Mouse (Mus musculus) small intestine, adult 10 weeks (tissue): Measurements from ENCODE around the gene Dnajc5. TPM values are rescaled to one million over a fixed set of nuclear protein-coding genes. Genes with fewer than 3 reads are reported as not detected.

Source experiments
- polyA plus RNA-seq: library from polyadenylated mRNA; stranded (reverse); fragments of 350-450 nt; fragmentation: Illumina TruSeq; extraction: RNeasy Lipid Tissue Mini Kit (QIAGEN cat#74804); gene quantifications from one replicate; pipeline ENCODE4 v1.2.3, GENCODE M21; 2014; ENCODE audit warnings: low replicate concordance

The Dnajc5 gene
- polyA plus RNA-seq, result 32.9 TPM

GRCm38 (mm10) chr2:181520118-181520935 is at the start of gene Dnajc5:
Gene Dnajc5 (plus strand): TSS chr2:181520485.

DNA sequence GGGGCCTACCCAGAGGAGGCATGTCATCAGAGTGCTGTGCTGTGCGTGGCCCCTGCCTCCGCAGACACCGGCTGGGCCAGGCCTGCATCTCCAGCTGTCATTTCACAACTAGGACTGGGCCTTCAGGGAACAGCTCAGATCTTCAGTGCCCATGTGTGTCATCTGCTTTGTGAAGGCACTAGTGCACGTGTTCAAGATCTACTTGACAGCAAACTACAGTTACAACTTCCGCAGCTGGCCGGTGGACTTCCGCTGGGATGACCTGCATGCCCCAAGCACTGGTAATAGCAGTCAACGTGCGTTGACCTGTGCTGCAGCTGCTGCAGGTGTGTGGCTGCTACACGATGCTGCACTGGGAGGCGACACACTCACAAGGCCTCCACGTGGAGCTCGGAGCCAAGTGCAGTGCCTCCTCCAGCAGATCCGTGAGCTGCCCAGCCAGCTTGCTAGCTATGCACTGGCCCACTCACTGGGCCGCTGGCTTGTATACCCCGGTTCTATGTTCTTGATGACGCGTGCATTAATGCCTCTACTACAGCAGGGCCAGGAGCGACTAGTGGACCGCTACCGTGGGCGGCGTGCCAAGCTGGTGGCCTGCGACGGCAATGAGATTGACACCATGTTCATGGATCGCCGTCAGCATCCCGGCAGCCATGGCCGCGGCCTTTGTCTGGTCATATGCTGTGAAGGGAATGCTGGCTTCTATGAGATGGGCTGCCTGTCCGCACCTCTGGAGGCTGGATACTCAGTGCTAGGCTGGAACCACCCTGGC is 26.9 kb upstream of the Dnajc5 start, which contains the start of gene Abhd16b:
TSS of gene Abhd16b (plus strand) at position 51 of the 772 bp plus-strand sequence.

DNA sequence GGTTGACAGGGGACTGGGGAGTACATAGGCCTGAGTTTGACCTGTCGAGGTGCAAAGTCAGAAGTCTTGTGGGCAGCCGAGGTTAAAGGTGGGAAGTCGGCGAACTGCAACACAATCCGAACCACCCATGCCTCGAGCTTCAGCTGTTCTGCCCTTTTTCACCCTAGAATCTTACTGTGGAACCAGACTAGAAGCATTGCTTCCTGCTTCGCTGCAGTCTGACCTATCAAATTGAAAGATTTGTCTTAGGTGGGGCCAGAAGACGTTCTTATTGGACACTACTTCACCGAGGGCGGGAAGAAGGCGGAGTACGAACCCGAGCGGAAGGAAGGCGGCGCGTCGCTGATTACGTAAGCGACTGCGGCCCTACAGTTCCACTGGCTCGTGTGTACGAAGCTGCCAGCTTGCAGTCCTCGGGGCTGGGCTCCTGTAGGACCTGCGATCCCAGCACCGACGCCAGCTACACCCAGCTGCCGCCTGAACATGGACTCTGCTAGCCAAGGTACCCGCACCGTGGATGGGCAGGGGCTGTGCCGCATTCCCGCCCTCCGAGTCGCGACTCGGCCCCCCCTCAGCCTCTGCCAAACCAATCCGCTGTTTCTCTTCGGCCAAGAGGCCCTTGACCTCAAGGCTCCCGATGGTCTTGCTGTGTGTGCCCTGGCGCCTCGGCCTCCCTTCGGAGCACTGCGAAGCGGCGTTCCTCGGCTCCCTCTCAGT is 23.3 kb upstream of the Dnajc5 start, which contains the start of gene Tpd52l2:
TSS of gene Tpd52l2 (plus strand) at position 312 of the 717 bp plus-strand sequence.

DNA sequence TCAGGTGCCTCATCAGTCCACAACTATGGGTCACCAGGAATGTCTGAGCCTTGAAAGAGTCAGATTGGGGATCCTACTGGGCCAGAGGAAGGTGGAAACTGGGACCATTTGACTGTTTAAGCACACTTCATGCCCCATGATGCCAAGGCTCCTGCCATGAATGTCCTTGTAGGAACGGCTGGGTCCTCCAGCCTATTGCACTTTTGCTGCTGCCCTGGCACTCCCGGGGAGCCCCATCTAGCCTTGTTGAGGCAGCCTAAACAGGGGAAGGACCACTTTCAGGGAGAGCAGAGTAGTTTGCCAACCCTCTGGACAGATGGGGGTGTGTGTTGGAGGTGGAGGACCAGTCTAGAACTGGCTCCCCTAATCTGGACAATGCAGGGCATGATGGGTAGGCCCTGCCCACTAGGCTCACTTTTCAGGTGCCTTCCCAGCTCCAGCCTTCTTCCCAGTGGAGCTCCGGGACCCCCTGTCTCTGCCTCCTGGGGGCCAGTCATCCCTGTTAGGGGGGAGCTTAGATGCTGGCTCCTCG is 64.2 kb downstream of the Dnajc5 start, which contains the start of gene Uckl1:
TSS of gene Uckl1 (minus strand) at position 482 of the 532 bp plus-strand sequence.

DNA sequence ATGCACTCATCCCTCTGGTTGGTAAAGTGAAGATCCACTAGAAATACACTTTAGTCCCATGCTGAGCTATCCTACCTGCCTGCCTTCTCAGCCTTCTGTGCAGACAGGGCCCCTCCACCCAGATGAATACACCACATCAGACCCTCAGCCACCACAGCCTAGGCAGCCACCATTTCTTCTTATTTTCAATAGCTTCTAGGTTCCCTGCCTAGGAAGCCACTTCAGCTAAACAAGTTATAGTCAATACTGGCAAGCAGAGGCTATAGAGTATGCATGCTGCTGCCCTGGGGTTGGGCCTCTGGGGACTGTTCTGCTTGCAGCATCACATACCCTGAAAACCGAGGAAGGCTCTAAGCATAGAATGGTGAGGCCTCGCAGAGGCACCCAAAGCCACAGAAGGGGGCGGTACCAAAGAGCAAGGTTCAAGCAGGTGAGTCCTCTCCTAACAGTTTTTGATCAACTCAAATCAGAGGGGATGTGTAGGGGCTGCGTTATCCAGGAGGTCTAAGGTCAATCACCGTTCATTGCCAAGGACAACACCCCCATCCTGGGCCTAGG is 71.3 kb downstream of the Dnajc5 start, which contains the start of gene Prpf6:
TSS of gene Prpf6 (plus strand) at position 341 of the 558 bp plus-strand sequence.

GRCm38 (mm10) chr2:181592231-181593041 is 72.2 kb downstream of the Dnajc5 start, which contains the start of gene Zfp512b:
Gene Zfp512b (minus strand): TSS chr2:181592803.

GRCm38 (mm10) chr2:181598454-181599351 is 78.4 kb downstream of the Dnajc5 start, which contains the start of gene Samd10:
Gene Samd10 (minus strand): TSS chr2:181599212.

Other genes starting within 250 kb of the Dnajc5 start
- gene Gmeb2, start 232.4 kb upstream of the Dnajc5 start, polyA plus RNA-seq, result 10.5 TPM
- gene Stmn3, start 206.0 kb upstream of the Dnajc5 start, polyA plus RNA-seq, result not detected
- 2.8 TPM for gene Rtel1, start 200.7 kb upstream of the Dnajc5 start, polyA plus RNA-seq
- gene Zgpat, start 155.6 kb upstream of the Dnajc5 start, polyA plus RNA-seq, result 0.97 TPM
- gene Arfrp1, start 155.1 kb upstream of the Dnajc5 start, polyA plus RNA-seq, result 25.0 TPM
- gene Lime1, start 140.4 kb upstream of the Dnajc5 start, polyA plus RNA-seq, result 0.45 TPM
- gene Zbtb46, start 61.1 kb upstream of the Dnajc5 start, polyA plus RNA-seq, result 1.3 TPM
- gene Abhd16b, start 27.3 kb upstream of the Dnajc5 start, polyA plus RNA-seq, result not detected
- gene Tpd52l2, start 23.3 kb upstream of the Dnajc5 start, polyA plus RNA-seq, result 26.2 TPM
- 15.6 TPM for gene Uckl1, start 64.4 kb downstream of the Dnajc5 start, polyA plus RNA-seq
- gene Prpf6, start 71.4 kb downstream of the Dnajc5 start, polyA plus RNA-seq, result 14.7 TPM
- gene Zfp512b, start 72.3 kb downstream of the Dnajc5 start, polyA plus RNA-seq, result 0.93 TPM
- gene Samd10, start 78.7 kb downstream of the Dnajc5 start, polyA plus RNA-seq, result 4.9 TPM
- not detected for gene Gm29797, start 136.5 kb downstream of the Dnajc5 start, polyA plus RNA-seq
- not detected for gene Sox18, start 151.2 kb downstream of the Dnajc5 start, polyA plus RNA-seq
- gene Tcea2, start 159.8 kb downstream of the Dnajc5 start, polyA plus RNA-seq, result 0.19 TPM
- 5.3 TPM for gene Rgs19, start 173.5 kb downstream of the Dnajc5 start, polyA plus RNA-seq
- gene Lkaaear1, start 178.0 kb downstream of the Dnajc5 start, polyA plus RNA-seq, result not detected
- not detected for gene Oprl1, start 194.5 kb downstream of the Dnajc5 start, polyA plus RNA-seq
- gene Myt1, start 242.8 kb downstream of the Dnajc5 start, polyA plus RNA-seq, result 1.0 TPM